Mouse (Mus musculus): ENCODE results near the gene Vps37b. TPM values are rescaled to one million over a fixed set of nuclear protein-coding genes. Genes with fewer than 3 reads are reported as not detected.

Vps37b gene
- polyA plus RNA-seq, 1 experiment from 2014 or later, result 34.7 TPM

DNA sequence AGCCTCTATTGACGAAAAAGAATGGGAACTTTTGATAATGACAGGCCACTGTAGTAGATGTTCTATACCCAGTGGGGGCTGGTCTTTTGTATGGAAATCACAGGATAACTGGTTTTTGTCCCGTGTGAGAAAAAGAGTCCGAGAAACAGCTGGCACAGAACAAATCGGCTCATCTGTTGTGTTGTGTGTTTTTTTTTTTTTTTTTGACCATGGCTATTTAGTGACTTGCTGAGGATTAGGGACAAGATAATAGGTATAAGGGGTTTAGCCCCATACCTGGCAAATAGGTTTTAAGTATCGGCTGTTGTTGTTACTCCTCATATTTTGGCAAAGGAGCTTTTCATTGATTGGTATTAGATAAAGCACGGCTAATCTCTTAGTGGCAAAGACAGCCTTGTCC is 59.6 kb downstream of the Vps37b start:
- no peaks in the 10 kb centered on the region for H3K36me3 ChIP-seq
- 72% methylated on average over 6 of the region's 6 CpGs for WGBS
- peaks cover 11% of the 10 kb centered on the region; the same call in 1 of the 2 replicates for H3K27me3 ChIP-seq
- H3K27ac ChIP-seq, result no peak overlapping the region
- H3K4me1 ChIP-seq, result peaks cover 27% of the 10 kb centered on the region
- no peak overlapping the region for H3K4me2 ChIP-seq
- H3K9me3 ChIP-seq, result no peaks in the 10 kb centered on the region
- ATAC-seq (ENCODE audit: insufficient number of reproducible peaks, low FRiP score, low TSS enrichment, low read depth), result no peak
- H3K4me3 ChIP-seq, result no peak overlapping the region
- H3K9ac ChIP-seq, result no peak overlapping the region

DNA sequence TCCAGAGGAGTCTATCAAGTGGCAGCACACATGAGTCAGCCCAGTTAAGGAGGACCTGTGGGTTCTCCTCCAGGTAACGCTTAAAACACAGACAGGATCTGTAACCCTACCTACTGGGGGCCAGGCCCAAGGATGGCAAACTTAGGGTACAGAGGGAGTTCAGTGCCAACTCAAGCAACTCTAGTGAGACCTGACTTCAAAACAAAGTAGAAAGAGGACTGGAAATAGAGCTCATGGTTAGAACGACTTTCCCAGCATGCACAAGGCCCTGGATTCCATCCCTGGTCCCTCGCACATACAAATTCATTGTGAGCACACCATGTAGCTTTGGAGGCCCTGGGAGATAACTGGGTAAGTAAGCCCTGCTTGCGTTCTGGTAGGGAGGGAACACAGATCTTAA is 61.5 kb downstream of the Vps37b start:
- no peak for ATAC-seq (ENCODE audit: insufficient number of reproducible peaks, low FRiP score, low TSS enrichment, low read depth)
- H3K36me3 ChIP-seq, result no peaks in the 10 kb centered on the region
- no peaks in the 10 kb centered on the region for H3K9me3 ChIP-seq
- H3K4me2 ChIP-seq, result no peak overlapping the region
- no peak overlapping the region for H3K4me3 ChIP-seq
- 82% methylated on average over 4 of the region's 4 CpGs for WGBS
- no peak overlapping the region for H3K9ac ChIP-seq
- no peak overlapping the region for H3K27ac ChIP-seq
- H3K27me3 ChIP-seq, result peaks cover 6% of the 10 kb centered on the region; the same call in 1 of the 2 replicates
- H3K4me1 ChIP-seq, result peaks cover 16% of the 10 kb centered on the region

DNA sequence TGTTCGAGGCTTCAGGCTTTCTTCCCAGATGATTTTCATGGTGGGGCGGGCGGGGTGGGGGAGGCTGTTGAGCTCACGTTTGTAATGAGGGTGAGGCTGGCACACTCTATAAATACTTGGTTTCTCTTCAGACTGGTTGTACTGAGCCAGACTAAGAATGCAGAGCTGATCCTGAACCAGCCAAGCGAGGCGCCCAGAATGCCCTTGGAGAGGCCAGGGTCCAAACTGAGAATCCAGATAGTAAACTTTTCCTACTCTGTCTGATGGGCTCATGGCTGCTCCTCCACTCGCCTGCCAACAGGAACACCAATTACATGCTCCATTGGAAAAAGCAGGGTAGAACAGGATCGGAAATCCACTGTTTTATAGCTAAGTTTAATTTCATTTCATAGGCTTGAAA is 62.9 kb downstream of the Vps37b start:
- Histone ChIP-seq H3K9ac (no peak overlapping the region), H3K4me1 (peaks cover 9% of the 10 kb centered on the region), H3K36me3 (no peaks in the 10 kb centered on the region), H3K9me3 (no peaks in the 10 kb centered on the region), H3K27me3 (no peaks in the 10 kb centered on the region), H3K4me3 (no peak overlapping the region), H3K4me2 (no peak overlapping the region), H3K27ac (no peak overlapping the region)
- 72% methylated on average over 8 of the region's 8 CpGs for WGBS
- ATAC-seq (ENCODE audit: insufficient number of reproducible peaks, low FRiP score, low TSS enrichment, low read depth), result no peak

DNA sequence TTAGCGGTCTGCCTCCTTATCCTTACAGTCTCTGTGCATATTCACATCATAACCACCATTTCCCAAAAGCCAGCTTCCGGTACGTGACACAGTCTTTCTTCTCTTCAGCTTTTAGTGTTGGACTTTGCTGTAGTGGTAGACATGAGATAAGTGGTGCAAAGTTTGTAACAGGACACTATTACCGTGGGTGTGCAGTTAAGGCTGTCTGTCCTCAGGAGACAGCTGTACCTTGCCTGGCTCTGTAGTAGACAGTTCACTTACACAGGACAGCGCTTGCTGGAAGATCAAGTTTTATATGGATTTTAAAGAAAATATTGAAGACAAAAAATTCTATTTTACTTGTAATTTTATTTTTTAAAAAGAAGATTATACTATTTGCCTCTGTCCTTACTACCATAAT is 63.6 kb downstream of the Vps37b start:
- Histone ChIP-seq H3K4me2 (no peak overlapping the region), H3K27me3 (no peaks in the 10 kb centered on the region), H3K27ac (no peak overlapping the region), H3K9me3 (no peaks in the 10 kb centered on the region), H3K4me1 (peaks cover 4% of the 10 kb centered on the region), H3K36me3 (no peaks in the 10 kb centered on the region), H3K4me3 (no peak overlapping the region), H3K9ac (no peak overlapping the region)
- WGBS, result 76% methylated on average over 5 of the region's 5 CpGs
- ATAC-seq (ENCODE audit: insufficient number of reproducible peaks, low FRiP score, low TSS enrichment, low read depth), result no peak

DNA sequence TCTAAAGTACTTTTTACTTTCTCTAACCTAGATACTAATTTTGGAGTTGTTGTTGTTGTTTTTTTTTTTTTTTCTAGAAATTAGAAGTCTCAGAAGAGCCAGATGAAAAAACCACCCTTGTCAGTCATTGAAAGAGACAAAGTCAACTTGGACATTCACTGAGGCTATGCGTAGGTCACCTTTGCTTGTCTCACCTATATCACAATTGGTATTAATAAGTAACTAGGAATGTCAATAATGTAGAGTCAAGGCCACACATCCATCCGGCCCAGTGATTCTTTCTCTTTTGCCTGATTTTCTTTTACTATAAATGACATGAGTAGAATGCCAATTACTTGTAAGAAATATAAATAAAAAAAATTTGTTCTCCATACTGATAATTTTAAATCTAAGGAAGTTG is 65.3 kb downstream of the Vps37b start:
- Histone ChIP-seq H3K9me3 (no peaks in the 10 kb centered on the region), H3K27ac (no peak overlapping the region), H3K9ac (no peak overlapping the region), H3K36me3 (no peaks in the 10 kb centered on the region), H3K4me3 (no peak overlapping the region), H3K4me1 (no peaks in the 10 kb centered on the region), H3K27me3 (no peaks in the 10 kb centered on the region), H3K4me2 (no peak overlapping the region)
- 94% methylated on average over 2 of the region's 2 CpGs for WGBS
- no peak for ATAC-seq (ENCODE audit: insufficient number of reproducible peaks, low FRiP score, low TSS enrichment, low read depth)

DNA sequence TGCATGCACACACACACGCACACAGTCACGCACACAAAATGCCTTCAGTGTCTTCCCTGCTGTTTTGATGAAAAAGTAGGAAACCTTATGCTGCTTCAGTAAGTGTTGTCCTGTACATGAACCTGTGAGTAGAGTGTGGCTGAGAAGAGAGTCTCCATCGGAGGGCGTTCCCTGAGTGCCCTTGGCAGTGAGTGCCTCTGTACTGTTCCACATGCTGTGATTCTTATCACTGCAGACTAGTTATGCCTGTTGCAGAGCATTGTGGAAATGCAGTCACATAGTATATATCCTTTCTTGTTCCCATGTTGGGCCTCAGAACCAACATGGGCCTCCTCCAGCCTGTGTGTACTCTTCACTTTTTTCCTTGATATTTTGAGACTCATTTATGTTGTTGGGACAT is 67.9 kb downstream of the Vps37b start:
- Histone ChIP-seq H3K36me3 (no peaks in the 10 kb centered on the region), H3K9me3 (no peaks in the 10 kb centered on the region), H3K27me3 (no peaks in the 10 kb centered on the region), H3K4me3 (no peak overlapping the region), H3K4me1 (no peaks in the 10 kb centered on the region), H3K9ac (no peak overlapping the region), H3K4me2 (no peak overlapping the region), H3K27ac (no peak overlapping the region)
- WGBS, result 92% methylated on average over 4 of the region's 4 CpGs
- no peak for ATAC-seq (ENCODE audit: insufficient number of reproducible peaks, low FRiP score, low TSS enrichment, low read depth)

DNA sequence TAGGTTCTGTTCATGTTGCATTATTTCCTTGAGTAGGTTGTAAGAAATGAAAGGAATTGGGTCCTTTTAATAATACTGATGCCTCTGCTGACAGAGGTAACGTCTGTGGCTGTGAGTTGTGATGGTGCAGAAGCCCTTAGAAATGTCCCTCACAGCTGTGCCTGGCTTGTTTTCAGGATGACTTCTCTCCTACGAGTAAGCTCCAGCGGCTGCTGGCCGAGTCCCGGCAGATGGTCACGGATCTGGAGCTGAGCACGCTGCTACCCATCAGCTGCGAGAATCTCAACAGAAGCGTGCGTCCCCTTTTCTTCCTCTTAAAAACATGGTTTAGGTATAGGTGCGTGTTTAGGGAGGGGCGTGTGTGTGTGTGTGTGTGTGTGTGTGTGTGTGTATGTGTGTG is 71.0 kb downstream of the Vps37b start:
- no peak overlapping the region for H3K4me3 ChIP-seq
- H3K36me3 ChIP-seq, result no peaks in the 10 kb centered on the region
- no peak overlapping the region for H3K27ac ChIP-seq
- 76% methylated on average over 12 of the region's 12 CpGs for WGBS
- H3K27me3 ChIP-seq, result no peaks in the 10 kb centered on the region
- H3K4me2 ChIP-seq, result no peak overlapping the region
- no peak for ATAC-seq (ENCODE audit: insufficient number of reproducible peaks, low FRiP score, low TSS enrichment, low read depth)
- no peaks in the 10 kb centered on the region for H3K9me3 ChIP-seq
- no peaks in the 10 kb centered on the region for H3K4me1 ChIP-seq
- H3K9ac ChIP-seq, result no peak overlapping the region

DNA sequence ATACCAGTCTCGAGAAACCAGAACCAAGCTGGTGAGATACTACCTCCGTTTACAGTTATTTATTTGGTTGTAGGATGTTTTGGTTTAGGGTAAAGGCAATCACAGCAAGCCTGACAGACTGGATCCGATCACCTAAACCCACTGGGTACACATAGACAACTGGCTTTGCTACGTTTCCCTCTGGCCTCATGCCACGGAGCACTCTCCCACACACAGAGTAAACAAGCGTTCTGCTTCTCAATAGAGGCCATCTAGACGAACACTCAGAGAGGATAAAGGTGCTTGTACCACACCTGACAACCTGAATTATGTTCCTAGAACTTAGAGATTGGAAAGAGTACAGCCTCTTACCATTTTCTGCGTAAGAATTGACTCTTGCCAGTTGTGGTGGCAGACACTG is 71.9 kb downstream of the Vps37b start:
- Histone ChIP-seq H3K4me3 (no peak overlapping the region), H3K9ac (no peak overlapping the region), H3K4me2 (no peak overlapping the region), H3K27me3 (no peaks in the 10 kb centered on the region), H3K9me3 (no peaks in the 10 kb centered on the region), H3K27ac (no peak overlapping the region), H3K4me1 (no peaks in the 10 kb centered on the region), H3K36me3 (no peaks in the 10 kb centered on the region)
- ATAC-seq (ENCODE audit: insufficient number of reproducible peaks, low FRiP score, low TSS enrichment, low read depth), result no peak
- WGBS, result 77% methylated on average over 8 of the region's 8 CpGs

DNA sequence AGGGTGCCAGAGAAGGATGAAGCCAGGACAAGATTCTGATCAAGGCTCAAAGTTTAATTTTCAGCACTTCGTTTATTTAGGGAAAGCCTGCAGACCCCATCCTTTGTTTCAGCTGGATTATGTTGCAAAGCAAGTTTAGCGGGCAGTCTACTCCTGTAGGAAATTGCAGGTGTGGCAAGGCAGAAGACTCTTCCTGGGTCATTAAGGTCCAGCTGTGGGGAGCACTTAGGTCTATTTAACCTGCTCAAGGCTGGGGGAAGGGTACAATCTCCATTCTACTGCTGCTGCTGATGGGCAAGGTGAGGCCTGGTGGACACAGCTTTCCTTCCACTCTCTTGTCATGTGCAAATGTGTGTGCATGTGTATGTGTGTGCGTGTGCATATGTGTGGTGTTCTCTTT is 73.1 kb downstream of the Vps37b start:
- no peaks in the 10 kb centered on the region for H3K36me3 ChIP-seq
- no peak for ATAC-seq (ENCODE audit: insufficient number of reproducible peaks, low FRiP score, low TSS enrichment, low read depth)
- H3K4me1 ChIP-seq, result no peaks in the 10 kb centered on the region
- H3K27me3 ChIP-seq, result no peaks in the 10 kb centered on the region
- H3K9me3 ChIP-seq, result no peaks in the 10 kb centered on the region
- no peak overlapping the region for H3K4me3 ChIP-seq
- no peak overlapping the region for H3K27ac ChIP-seq
- H3K4me2 ChIP-seq, result no peak overlapping the region
- no peak overlapping the region for H3K9ac ChIP-seq
- 67% methylated on average over 3 of the region's 3 CpGs for WGBS

DNA sequence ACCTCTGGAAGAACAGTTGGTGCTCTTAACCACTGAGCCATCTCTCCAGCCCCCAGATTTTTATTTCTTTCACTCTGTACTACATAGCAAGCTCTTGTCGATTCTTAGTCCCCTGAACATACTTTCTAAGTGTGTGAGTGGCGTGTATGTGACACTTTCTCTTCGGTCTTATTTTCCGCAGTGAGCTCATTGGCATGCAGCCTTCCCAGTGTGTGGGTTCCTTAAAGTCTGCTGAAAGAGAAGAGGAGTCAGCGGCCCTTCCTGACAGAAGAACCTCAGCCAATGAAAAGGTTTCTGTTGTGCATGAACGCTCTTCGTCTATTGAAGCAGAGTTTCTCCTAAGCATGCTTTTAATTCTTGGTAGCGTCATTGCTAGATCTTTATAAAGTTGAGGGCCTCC is 74.9 kb downstream of the Vps37b start:
- Histone ChIP-seq H3K27me3 (no peaks in the 10 kb centered on the region), H3K27ac (no peak overlapping the region), H3K9ac (no peak overlapping the region), H3K4me1 (no peaks in the 10 kb centered on the region), H3K36me3 (no peaks in the 10 kb centered on the region), H3K9me3 (no peaks in the 10 kb centered on the region), H3K4me2 (no peak overlapping the region), H3K4me3 (no peak overlapping the region)
- 90% methylated on average over 8 of the region's 8 CpGs for WGBS
- no peak for ATAC-seq (ENCODE audit: insufficient number of reproducible peaks, low FRiP score, low TSS enrichment, low read depth)

Small RNAs within 50 kb of the gene (microRNA-seq; reads per million reads assigned to microRNA genes)
- gene Mir7032, result not detected

Other genes starting within 250 kb of the Vps37b start
- gene Hcar2, start 166.8 kb downstream of the Vps37b start, polyA plus RNA-seq (2015; fragmentation: Nextera tagmentation; extraction: Ambion mirVana), result 9.0 and 9.4 TPM in 2 replicates
- gene Hcar1, start 152.2 kb downstream of the Vps37b start, polyA plus RNA-seq (2015; fragmentation: Nextera tagmentation; extraction: Ambion mirVana), result 0.55 and 0.87 TPM in 2 replicates
- gene Denr, start 125.1 kb downstream of the Vps37b start, polyA plus RNA-seq (2015; fragmentation: Nextera tagmentation; extraction: Ambion mirVana), result 131 and 140 TPM in 2 replicates
- 2.8 and 3.4 TPM in 2 replicates for gene Gm43518, start 104.9 kb downstream of the Vps37b start, polyA plus RNA-seq (2015; fragmentation: Nextera tagmentation; extraction: Ambion mirVana)
- gene Ccdc62, start 101.6 kb downstream of the Vps37b start, polyA plus RNA-seq (2015; fragmentation: Nextera tagmentation; extraction: Ambion mirVana), result 5.2 and 6.4 TPM in 2 replicates
- 12.4 and 17.4 TPM in 2 replicates for gene Hip1r, start 58.6 kb downstream of the Vps37b start, polyA plus RNA-seq (2015; fragmentation: Nextera tagmentation; extraction: Ambion mirVana)
- gene Abcb9, start 63.5 kb upstream of the Vps37b start, polyA plus RNA-seq (2015; fragmentation: Nextera tagmentation; extraction: Ambion mirVana), result 2.9 and 3.1 TPM in 2 replicates
- 24.8 and 26.4 TPM in 2 replicates for gene Ogfod2, start 80.0 kb upstream of the Vps37b start, polyA plus RNA-seq (2015; fragmentation: Nextera tagmentation; extraction: Ambion mirVana)
- gene Arl6ip4, start 83.8 kb upstream of the Vps37b start, polyA plus RNA-seq (2015; fragmentation: Nextera tagmentation; extraction: Ambion mirVana), result 93.1 and 97.2 TPM in 2 replicates
- gene Pitpnm2, start 217.5 kb upstream of the Vps37b start, polyA plus RNA-seq (2015; fragmentation: Nextera tagmentation; extraction: Ambion mirVana), result 4.8 and 5.2 TPM in 2 replicates